Mouse (Mus musculus): ENCODE results near the gene Nap1l4.

Nap1l4 gene

GRCm38 (mm10) chr7:143519333-143519732 is 29.6 kb downstream of the Nap1l4 start:
- no peak for DNase-seq (ENCODE audit: low spot score in 2 of 2)

- DNase-seq (ENCODE audit: low spot score in 2 of 2): no peak
Measured at GRCm38 (mm10) chr7:143514416-143514768, 34.5 kb downstream of the Nap1l4 start.

- DNase-seq (ENCODE audit: low spot score in 2 of 2): no peak
Measured at GRCm38 (mm10) chr7:143513763-143514415, 35.0 kb downstream of the Nap1l4 start.

GRCm38 (mm10) chr7:143511335-143511712 is 37.6 kb downstream of the Nap1l4 start:
- DNase-seq (ENCODE audit: low spot score in 2 of 2): no peak

GRCm38 (mm10) chr7:143510593-143511334 is 38.1 kb downstream of the Nap1l4 start:
- DNase-seq (ENCODE audit: low spot score in 2 of 2): no peak

GRCm38 (mm10) chr7:143509566-143509965 is 39.3 kb downstream of the Nap1l4 start:
- no peak for DNase-seq (ENCODE audit: low spot score in 2 of 2)

- DNase-seq (ENCODE audit: low spot score in 2 of 2): peak in 1 of 2 experiments; percentile 56
Measured at GRCm38 (mm10) chr7:143506675-143507074, 42.2 kb downstream of the Nap1l4 start.

- DNase-seq (ENCODE audit: low spot score in 2 of 2): no peak
Measured at GRCm38 (mm10) chr7:143506271-143506670, 42.6 kb downstream of the Nap1l4 start.

- DNase-seq (ENCODE audit: low spot score in 2 of 2): peak; percentile 65 to 85
Measured at GRCm38 (mm10) chr7:143505823-143506222, 43.1 kb downstream of the Nap1l4 start.

- no peak for DNase-seq (ENCODE audit: low spot score in 2 of 2)
Measured at GRCm38 (mm10) chr7:143505411-143505810, 43.5 kb downstream of the Nap1l4 start.

GRCm38 (mm10) chr7:143503926-143504325 is 45.0 kb downstream of the Nap1l4 start:
- no peak for DNase-seq (ENCODE audit: low spot score in 2 of 2)

GRCm38 (mm10) chr7:143502418-143503200 is 46.3 kb downstream of the Nap1l4 start, which contains the start of gene Phlda2:
Phlda2 (minus strand) TSS chr7:143503150.
- peak in 1 of 2 experiments; percentile 12 for DNase-seq (ENCODE audit: low spot score in 2 of 2)

GRCm38 (mm10) chr7:143501643-143502417 is 47.1 kb downstream of the Nap1l4 start:
- DNase-seq (ENCODE audit: low spot score in 2 of 2): peak in 1 of 2 experiments; percentile 16

GRCm38 (mm10) chr7:143500912-143501311 is 48.0 kb downstream of the Nap1l4 start:
- no peak for DNase-seq (ENCODE audit: low spot score in 2 of 2)

GRCm38 (mm10) chr7:143498584-143498983 is 50.3 kb downstream of the Nap1l4 start:
- no peak for DNase-seq (ENCODE audit: low spot score in 2 of 2)

GRCm38 (mm10) chr7:143495104-143495961 is 53.6 kb downstream of the Nap1l4 start:
- no peak for DNase-seq (ENCODE audit: low spot score in 2 of 2)

- DNase-seq (ENCODE audit: low spot score in 2 of 2): no peak
Measured at GRCm38 (mm10) chr7:143493616-143494126, 55.2 kb downstream of the Nap1l4 start.

- DNase-seq (ENCODE audit: low spot score in 2 of 2): no peak
Measured at GRCm38 (mm10) chr7:143489735-143490134, 59.2 kb downstream of the Nap1l4 start.

- DNase-seq (ENCODE audit: low spot score in 2 of 2): no peak
Measured at GRCm38 (mm10) chr7:143482541-143482940, 66.4 kb downstream of the Nap1l4 start.

GRCm38 (mm10) chr7:143481806-143482387 is 67.0 kb downstream of the Nap1l4 start:
- DNase-seq (ENCODE audit: low spot score in 2 of 2): no peak

Measured in cerebellum, postnatal 4 days (tissue).